Mouse (Mus musculus) erythroblast, embryonic 14.5 days (primary cell): ENCODE results near the gene Eml3.

ENCODE experiments used
- GATA1 ChIP-seq: IDR thresholded peaks from 2 replicates; pipeline ENCODE4 v1.6.1; 2012; ENCODE audit warnings: low read length, inconsistent platforms, mixed read lengths
- TAL1 ChIP-seq: IDR thresholded peaks from 3 replicates; pipeline ENCODE4 v1.6.1; 2012; ENCODE audit warnings: low read length, inconsistent platforms, mixed read lengths

- TF ChIP-seq GATA1 (no peak), TAL1 (no peak)
Measured at GRCm38 (mm10) chr19:8936736-8937135, 7.4 kb downstream of the Eml3 start.
